Mouse (Mus musculus) cerebellum, postnatal 14 days (tissue): ENCODE results near the gene Smarca5.

Experiments used
- DNase-seq, 2 experiments: peaks; one replicate each; pipeline ENCODE4 v3.0.0; 2021; ENCODE audit warnings: mixed read lengths in 2 of 2

The Smarca5 gene

GRCm38 (mm10) chr8:80661055-80661454 is 78.2 kb downstream of the Smarca5 start:
- DNase-seq: no peak

- DNase-seq: no peak
These were observed 81.7 kb downstream of the Smarca5 start for GRCm38 (mm10) chr8:80657639-80658038.
